Mouse (Mus musculus): Measurements from ENCODE around the gene Daxx.

Gene Daxx

GRCm38 (mm10) chr17:33921361-33921760 is 12.1 kb downstream of the Daxx start:
- DNase-seq: no peak

DNA sequence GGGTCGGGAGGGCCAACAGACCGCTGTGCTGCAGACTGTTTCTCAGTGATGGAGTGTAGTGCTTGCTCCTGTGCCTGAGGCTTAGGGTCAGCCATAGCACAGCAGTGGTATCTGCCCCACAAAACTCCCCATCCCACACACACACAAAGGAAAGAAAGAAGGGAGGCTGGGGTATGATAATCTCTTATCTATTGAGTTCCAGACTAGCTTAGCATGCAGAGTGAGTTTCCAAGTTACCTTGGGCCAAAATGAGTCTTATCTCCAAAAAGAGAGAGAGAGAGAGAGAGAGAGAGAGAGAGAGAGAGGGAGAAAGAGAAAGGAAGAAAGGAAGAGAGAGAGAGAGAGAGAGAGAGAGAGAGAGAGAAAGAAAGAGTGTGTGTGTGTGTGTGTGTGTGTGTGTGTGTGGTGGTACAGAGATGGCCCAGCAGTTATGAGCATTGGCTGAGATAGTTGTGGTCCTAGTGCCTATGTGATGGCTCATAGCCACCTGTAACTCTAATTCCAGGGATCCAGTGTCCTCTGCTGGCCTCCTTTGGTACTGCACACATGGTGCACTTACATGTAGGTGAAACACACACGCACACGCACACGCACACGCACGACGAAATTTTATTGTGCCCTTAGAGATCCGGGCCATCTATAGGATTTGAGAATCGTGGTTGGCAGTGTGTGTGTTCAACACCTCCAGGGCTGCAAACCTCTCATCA is 15.5 kb downstream of the Daxx start:
- DNase-seq: peak; percentile 61

- no peak for DNase-seq
Observed at GRCm38 (mm10) chr17:33925406-33926116, 16.3 kb downstream of the Daxx start.

GRCm38 (mm10) chr17:33926207-33926932 is 17.2 kb downstream of the Daxx start:
- DNase-seq: no peak

- DNase-seq: no peak
Observed at GRCm38 (mm10) chr17:33928251-33928947, 19.2 kb downstream of the Daxx start.

DNA sequence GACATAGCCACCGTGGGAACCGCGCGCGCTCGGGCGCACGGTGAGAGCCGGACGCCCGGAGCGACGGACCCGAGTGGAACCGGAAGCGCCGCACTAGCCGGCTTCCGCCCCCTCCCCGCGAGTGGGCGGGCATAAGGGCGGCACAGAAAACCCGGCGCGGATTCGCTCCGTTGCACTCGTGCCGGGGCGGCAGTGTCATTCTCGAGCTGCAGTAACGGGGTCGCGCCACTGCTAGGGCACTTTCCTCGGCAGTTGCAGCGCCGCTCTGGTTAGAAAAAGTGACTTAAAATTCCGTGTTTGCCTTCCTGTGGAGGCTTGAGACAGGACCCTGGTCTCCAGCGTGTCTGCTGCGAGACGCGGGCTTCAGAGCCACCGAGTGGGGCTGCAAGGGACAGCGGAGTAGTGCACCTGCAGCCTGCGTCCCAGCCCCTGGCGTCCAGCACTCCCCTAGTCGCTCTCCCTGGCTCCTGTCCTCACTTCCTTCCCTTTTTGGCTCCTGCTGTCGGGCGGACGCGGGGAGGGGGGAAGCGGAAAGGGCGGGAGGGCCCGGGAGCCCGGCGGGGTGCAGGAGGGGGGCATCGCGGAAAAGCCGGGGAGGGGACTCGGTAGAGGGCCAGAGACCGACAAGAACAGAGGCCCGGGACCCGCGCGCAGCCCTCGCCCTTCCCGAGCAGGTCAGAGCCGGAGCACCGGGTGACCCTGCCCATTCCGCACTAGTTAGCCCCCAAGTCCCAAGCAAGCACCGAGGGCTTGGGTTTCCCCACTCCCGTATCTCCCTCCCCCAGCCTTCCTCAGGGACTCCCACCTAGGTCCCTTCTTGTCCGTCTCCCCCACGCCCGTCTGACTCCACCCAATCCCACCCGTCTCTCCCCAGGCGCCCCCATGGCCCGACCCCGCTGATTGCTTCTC is 20.4 kb downstream of the Daxx start, which contains the start of gene Rgl2:
Rgl2 (plus strand) TSS at position 173 of the 909 bp plus-strand sequence.
- peak; percentile 97 for DNase-seq

DNA sequence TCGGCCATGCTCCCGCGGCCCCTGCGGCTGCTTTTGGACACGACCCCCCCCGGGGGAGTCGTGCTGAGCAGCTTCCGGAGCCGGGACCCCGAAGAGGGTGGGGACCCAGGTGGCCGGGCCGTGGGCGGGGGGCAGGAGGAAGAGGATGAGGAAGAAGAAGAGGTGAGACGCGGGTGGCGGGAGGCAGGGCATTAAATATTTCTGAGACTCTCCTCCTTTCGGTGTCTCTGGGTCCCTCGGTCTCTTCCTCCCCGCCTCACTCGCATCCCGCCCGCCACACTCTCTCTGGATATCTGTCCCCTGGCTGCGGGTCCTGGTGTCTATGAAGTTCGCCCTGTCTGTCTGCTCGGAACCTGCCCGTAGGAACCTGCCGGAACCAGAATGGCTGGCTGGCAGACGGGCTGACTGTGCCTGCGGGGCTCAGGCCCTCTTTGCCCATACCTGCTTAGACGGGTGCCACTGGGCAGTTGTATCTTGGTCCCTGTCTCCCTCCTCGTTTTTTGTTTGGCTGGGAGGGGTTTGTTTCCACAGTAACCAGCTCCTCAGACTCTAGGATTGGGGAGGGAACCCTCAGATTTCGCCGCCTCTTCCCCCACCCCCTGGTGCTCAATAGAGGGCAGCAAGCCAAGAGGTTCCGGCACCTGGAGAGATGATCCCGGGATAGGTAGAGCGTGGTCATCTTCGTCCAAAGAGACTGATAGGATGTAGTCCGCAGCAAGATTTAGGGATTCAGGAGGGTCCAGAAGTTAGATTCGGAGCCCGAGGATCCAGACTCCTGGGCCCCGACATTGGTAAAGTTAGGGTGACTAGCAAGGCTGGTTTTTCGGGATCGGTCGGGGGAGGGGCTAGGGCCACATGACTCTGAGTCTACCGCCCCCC is 21.3 kb downstream of the Daxx start:
- DNase-seq: peak; percentile 72

GRCm38 (mm10) chr17:33931159-33931866 is 22.1 kb downstream of the Daxx start:
- DNase-seq: no peak

DNA sequence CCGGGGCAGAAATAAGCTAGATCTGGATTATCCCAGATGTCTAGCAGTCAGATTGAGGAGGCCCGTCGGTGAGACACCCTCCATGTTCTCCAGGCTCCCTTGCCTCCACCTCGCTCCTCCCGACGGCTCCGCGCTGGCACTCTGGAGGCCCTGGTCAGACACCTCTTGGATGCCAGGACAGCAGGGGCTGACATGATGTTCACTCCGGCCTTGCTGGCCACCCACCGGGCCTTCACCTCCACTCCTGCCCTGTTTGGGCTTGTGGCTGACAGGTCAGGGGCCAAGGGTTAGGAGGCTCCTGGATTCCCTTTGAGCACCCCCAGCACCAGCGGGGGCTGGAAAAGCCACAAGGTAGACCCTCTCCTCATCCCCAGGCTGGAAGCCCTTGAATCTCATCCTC is 22.7 kb downstream of the Daxx start:
- no peak for DNase-seq

GRCm38 (mm10) chr17:33932448-33932847 is 23.2 kb downstream of the Daxx start:
- DNase-seq: no peak

DNA sequence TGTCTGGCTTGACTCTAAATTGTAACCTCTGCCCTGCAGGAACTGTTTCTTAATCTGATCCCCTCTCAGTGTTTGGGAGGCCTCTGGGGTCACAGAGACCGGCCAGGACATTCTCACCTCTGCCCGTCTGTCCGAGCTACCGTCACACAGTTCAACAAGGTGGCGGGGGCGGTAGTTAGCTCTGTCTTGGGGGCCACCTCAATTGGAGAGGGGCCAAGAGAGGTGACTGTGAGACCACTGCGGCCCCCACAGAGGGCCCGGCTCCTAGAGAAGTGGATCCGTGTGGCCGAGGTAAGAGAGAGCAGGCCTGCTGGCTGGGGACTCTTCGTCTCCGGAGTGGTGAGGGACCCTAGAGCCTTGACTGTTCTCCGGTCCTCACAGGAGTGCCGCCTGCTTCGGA is 23.8 kb downstream of the Daxx start:
- DNase-seq: no peak

GRCm38 (mm10) chr17:33935422-33936055 is 26.3 kb downstream of the Daxx start:
- DNase-seq: no peak

- no peak for DNase-seq
Observed at GRCm38 (mm10) chr17:33936993-33937392, 27.8 kb downstream of the Daxx start.

DNA sequence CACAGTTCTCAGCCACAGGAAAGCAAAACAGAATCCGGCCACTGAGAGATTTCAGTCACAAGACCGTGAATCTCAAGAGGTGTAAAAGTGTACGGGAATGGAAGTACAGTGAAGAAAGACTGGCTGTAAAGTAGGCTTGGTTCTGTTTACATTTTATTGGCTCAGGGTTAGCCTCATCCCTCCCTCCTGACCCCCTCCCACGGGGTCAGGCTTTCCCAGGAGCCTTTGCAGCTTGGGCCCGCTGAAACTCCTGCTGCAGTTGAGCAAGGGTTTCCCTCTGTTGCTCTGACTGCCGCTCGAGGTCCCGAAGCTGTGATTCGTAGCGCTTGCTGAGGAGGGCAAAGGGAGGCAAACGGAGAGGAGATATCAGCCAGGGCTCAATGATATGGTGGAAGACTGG is 29.6 kb downstream of the Daxx start:
- peak; percentile 44 for DNase-seq

- peak; percentile 91 for DNase-seq
Observed at GRCm38 (mm10) chr17:33940206-33940805, 31.1 kb downstream of the Daxx start, which contains the start of the genes Pfdn6 and Wdr46. Pfdn6 (minus strand) TSS chr17:33940343. Wdr46 (plus strand) TSS chr17:33940660.

- peak; percentile 47 for DNase-seq
Observed at GRCm38 (mm10) chr17:33940981-33941380, 31.8 kb downstream of the Daxx start.

- DNase-seq: no peak
Observed at GRCm38 (mm10) chr17:33941381-33941780, 32.2 kb downstream of the Daxx start.

DNA sequence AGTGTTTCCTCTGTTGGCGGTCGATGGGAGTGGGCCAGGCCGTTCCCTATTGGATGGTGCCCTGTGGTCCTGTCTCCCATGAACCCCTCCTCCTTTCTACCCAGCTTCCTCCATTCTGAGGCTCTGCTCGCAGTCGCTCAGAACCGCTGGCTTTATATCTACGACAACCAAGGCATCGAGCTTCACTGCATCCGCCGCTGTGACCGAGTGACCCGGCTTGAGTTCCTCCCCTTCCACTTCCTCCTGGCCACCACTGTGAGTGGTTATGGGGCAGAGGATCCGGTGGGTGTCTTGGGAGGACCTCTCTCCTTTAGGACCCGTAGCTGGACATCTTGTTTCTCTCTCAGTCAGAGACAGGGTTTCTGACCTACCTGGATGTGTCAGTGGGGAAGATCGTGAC is 34.2 kb downstream of the Daxx start:
- DNase-seq: no peak

GRCm38 (mm10) chr17:33947430-33948089 is 38.3 kb downstream of the Daxx start:
- DNase-seq: no peak
